Mouse (Mus musculus) midbrain, embryonic 14.5 days (tissue): Measurements from ENCODE around the gene Ncbp3. TPM values are rescaled to one million over a fixed set of nuclear protein-coding genes. Genes with fewer than 3 reads are reported as not detected.
A peak's percentile ranks its signal among the peaks of the same experiment; 100 is the strongest.

Experiments
- ATAC-seq: fragments of 200-750 bp; cut with Nextera tagmentation; 2 replicates; pipeline ENCODE4 v1.8.0; 2017; ENCODE audit warnings: moderate number of reproducible peaks, moderate library complexity; ENCODE audit not compliant: low FRiP score, low TSS enrichment
- DNase-seq: peaks from one replicate; pipeline ENCODE4 v3.0.0-alpha.2; 2015
- H3K27ac ChIP-seq: fragments of 300-500 bp; sonication (generic); replicated peaks from 2 replicates; pipeline ENCODE4 v1.5.1; 2014; ENCODE audit warnings: mild to moderate bottlenecking, low read depth, low read length, moderate library complexity
- H3K27me3 ChIP-seq: fragments of 300-500 bp; sonication (generic); 2 replicates; pipeline ENCODE4 v1.6.1; 2014; ENCODE audit warnings: low read length, control low read depth, mixed read lengths; ENCODE audit not compliant: control insufficient read depth, insufficient read depth
- H3K36me3 ChIP-seq: fragments of 300-500 bp; sonication (generic); 2 replicates; pipeline ENCODE4 v1.6.1; 2014; ENCODE audit warnings: low read length, control low read depth; ENCODE audit not compliant: control insufficient read depth, insufficient read depth
- H3K4me1 ChIP-seq: fragments of 300-500 bp; sonication (generic); 2 replicates; pipeline ENCODE4 v1.6.1; 2014; ENCODE audit warnings: mild to moderate bottlenecking, antibody characterized with exemption, low read length, control low read depth; ENCODE audit not compliant: control insufficient read depth, insufficient read depth
- H3K4me2 ChIP-seq: fragments of 300-500 bp; sonication (generic); 2 replicates; pipeline ENCODE4 v1.6.1; 2014; ENCODE audit warnings: mild to moderate bottlenecking, low read length, moderate library complexity
- H3K4me3 ChIP-seq: fragments of 300-500 bp; sonication (generic); replicated peaks from 2 replicates; pipeline ENCODE4 v1.5.1; 2014; ENCODE audit warnings: low read depth, low read length
- H3K9ac ChIP-seq: fragments of 300-500 bp; sonication (generic); replicated peaks from 2 replicates; pipeline ENCODE4 v1.6.1; 2014; ENCODE audit warnings: mild to moderate bottlenecking, low read length, moderate library complexity
- H3K9me3 ChIP-seq: fragments of 300-500 bp; sonication (generic); 2 replicates; pipeline ENCODE4 v1.6.1; 2016; ENCODE audit warnings: low read length, control low read depth, mixed read lengths; ENCODE audit not compliant: control insufficient read depth
- WGBS: fragments of 180-500 bp; shearing (Covaris S2); extraction: QIAGEN DNeasy Blood & Tissue Kit; methylation state at CpG from one replicate; pipeline ENCODE4 v1.1.7; 2014; 5-methylcytosine and 5-hydroxymethylcytosine counted together
- polyA plus RNA-seq: library from polyadenylated mRNA; unstranded; fragments of >200 nt; fragmentation: Nextera tagmentation; extraction: Ambion mirVana; gene quantifications from 2 replicates; pipeline ENCODE4 v1.2.1, GENCODE M21; 2014

Gene Ncbp3
- polyA plus RNA-seq, 1 experiment from 2014 or later: 10.2 TPM

- H3K27ac ChIP-seq: no peak overlapping the region
- no peaks in the 10 kb centered on the region for H3K9me3 ChIP-seq
- no peak overlapping the region for H3K4me3 ChIP-seq
- 88% methylated on average over 6 of the region's 6 CpGs for WGBS
- ATAC-seq (no peak), DNase-seq (no peak)
- no peak overlapping the region for H3K9ac ChIP-seq
- H3K4me1 ChIP-seq: no peaks in the 10 kb centered on the region
- H3K27me3 ChIP-seq: no peaks in the 10 kb centered on the region
- no peaks in the 10 kb centered on the region for H3K36me3 ChIP-seq
- H3K4me2 ChIP-seq: no peak overlapping the region
These were observed 78.9 kb downstream of the Ncbp3 start for GRCm38 (mm10) chr11:73126495-73126894.

- Histone ChIP-seq H3K4me1 (no peaks in the 10 kb centered on the region), H3K27me3 (no peaks in the 10 kb centered on the region), H3K9ac (no peak overlapping the region), H3K9me3 (no peaks in the 10 kb centered on the region), H3K4me3 (no peak overlapping the region), H3K36me3 (no peaks in the 10 kb centered on the region), H3K27ac (no peak overlapping the region), H3K4me2 (no peak overlapping the region)
- no peak for ATAC-seq
- no peak for DNase-seq
- 88% methylated on average over 7 of the region's 7 CpGs for WGBS
These were observed 83.4 kb downstream of the Ncbp3 start for GRCm38 (mm10) chr11:73131020-73131419.

GRCm38 (mm10) chr11:73132999-73133398, 85.4 kb downstream of the Ncbp3 start:
- H3K27ac ChIP-seq: no peak overlapping the region
- ATAC-seq (no peak), DNase-seq (no peak)
- 99% methylated on average over 6 of the region's 6 CpGs for whole genome bisulfite sequencing
- H3K4me2 ChIP-seq: no peak overlapping the region
- H3K9ac ChIP-seq: no peak overlapping the region
- H3K4me3 ChIP-seq: no peak overlapping the region
- no peaks in the 10 kb centered on the region for H3K27me3 ChIP-seq
- H3K9me3 ChIP-seq: no peaks in the 10 kb centered on the region
- peaks cover 4% of the 10 kb centered on the region; the same call in 1 of the 2 replicates for H3K4me1 ChIP-seq
- no peaks in the 10 kb centered on the region for H3K36me3 ChIP-seq

- ATAC-seq (no peak), DNase-seq (no peak)
- Histone ChIP-seq H3K4me2 (no peak overlapping the region), H3K27me3 (no peaks in the 10 kb centered on the region), H3K9ac (no peak overlapping the region), H3K9me3 (no peaks in the 10 kb centered on the region), H3K4me3 (no peak overlapping the region), H3K27ac (no peak overlapping the region), H3K4me1 (peaks cover 4% of the 10 kb centered on the region; the same call in 1 of the 2 replicates), H3K36me3 (no peaks in the 10 kb centered on the region)
- WGBS: 93% methylated on average over 5 of the region's 5 CpGs
These were observed 86.6 kb downstream of the Ncbp3 start for GRCm38 (mm10) chr11:73134222-73134621.

- no peaks in the 10 kb centered on the region for H3K36me3 ChIP-seq
- H3K9me3 ChIP-seq: no peaks in the 10 kb centered on the region
- peaks cover 4% of the 10 kb centered on the region; the same call in 1 of the 2 replicates for H3K4me1 ChIP-seq
- no peak overlapping the region for H3K27ac ChIP-seq
- no peaks in the 10 kb centered on the region for H3K27me3 ChIP-seq
- WGBS: 92% methylated on average over 6 of the region's 6 CpGs
- peak overlapping the region; percentile 80 for H3K4me2 ChIP-seq
- ATAC-seq (no peak), DNase-seq (no peak)
- H3K9ac ChIP-seq: no peak overlapping the region
- H3K4me3 ChIP-seq: no peak overlapping the region
These were observed 89.0 kb downstream of the Ncbp3 start for GRCm38 (mm10) chr11:73136587-73136986.

GRCm38 (mm10) chr11:73137116-73137515, 89.5 kb downstream of the Ncbp3 start:
- peak overlapping the region; percentile 76 for H3K4me3 ChIP-seq
- ATAC-seq: no peak
- no peak overlapping the region for H3K27ac ChIP-seq
- H3K9me3 ChIP-seq: no peaks in the 10 kb centered on the region
- H3K27me3 ChIP-seq: no peaks in the 10 kb centered on the region
- no peak for DNase-seq
- peak overlapping the region; percentile 80 for H3K4me2 ChIP-seq
- H3K4me1 ChIP-seq: peaks cover 4% of the 10 kb centered on the region; the same call in 1 of the 2 replicates
- 47% methylated on average over 11 of the region's 11 CpGs for WGBS
- peak overlapping the region; percentile 66; the same call in 1 of the 2 replicates for H3K9ac ChIP-seq
- no peaks in the 10 kb centered on the region for H3K36me3 ChIP-seq

GRCm38 (mm10) chr11:73137591-73138501, 90.3 kb downstream of the Ncbp3 start, which contains the start of gene Haspin:
Haspin (minus strand) TSS chr11:73138294.
- Histone ChIP-seq H3K9ac (peak within 1 kb of the TSS; percentile 66), H3K36me3 (no peaks in the 10 kb centered on the region), H3K4me2 (peak within 1 kb of the TSS; percentile 80), H3K27ac (no peak within 1 kb of the TSS), H3K9me3 (no peaks in the 10 kb centered on the region), H3K27me3 (no peaks in the 10 kb centered on the region), H3K4me1 (peaks cover 4% of the 10 kb centered on the region; the same call in 1 of the 2 replicates), H3K4me3 (peak within 1 kb of the TSS; percentile 76)
- WGBS: under 1% methylated on average over 84 of the region's 84 CpGs
- ATAC-seq (peak; percentile 86), DNase-seq (peak; percentile 96)
